Mouse (Mus musculus) heart, embryonic 11.5 days (tissue): Measurements from ENCODE around the gene Gm11437. TPM values are rescaled to one million over a fixed set of nuclear protein-coding genes. Genes with fewer than 3 reads are reported as not detected.

Experiments
- ATAC-seq: fragments of 200-750 bp; cut with Nextera tagmentation; replicated peaks from 2 replicates; pipeline ENCODE4 v1.8.0; 2017; ENCODE audit warnings: moderate library complexity; ENCODE audit not compliant: insufficient number of reproducible peaks, low FRiP score, low TSS enrichment
- H3K27ac ChIP-seq: fragments of 300-500 bp; sonication (generic); 2 replicates; pipeline ENCODE4 v1.5.1; 2014; ENCODE audit warnings: mild to moderate bottlenecking, low read depth, low read length
- H3K27me3 ChIP-seq: fragments of 300-500 bp; sonication (generic); 2 replicates; pipeline ENCODE4 v1.6.1; 2014; ENCODE audit warnings: mild to moderate bottlenecking, low read length, mixed read lengths; ENCODE audit not compliant: control insufficient read depth, insufficient read depth
- H3K36me3 ChIP-seq: fragments of 300-500 bp; sonication (generic); 2 replicates; pipeline ENCODE4 v1.6.1; 2014; ENCODE audit warnings: mild to moderate bottlenecking, low read length, moderate library complexity, mixed read lengths; ENCODE audit not compliant: control insufficient read depth, insufficient read depth
- H3K4me1 ChIP-seq: fragments of 300-500 bp; sonication (generic); 2 replicates; pipeline ENCODE4 v1.6.1; 2014; ENCODE audit warnings: low read length; ENCODE audit not compliant: control insufficient read depth, insufficient read depth
- H3K4me2 ChIP-seq: fragments of 300-500 bp; sonication (generic); 2 replicates; pipeline ENCODE4 v1.6.1; 2014; ENCODE audit warnings: mild to moderate bottlenecking, moderate library complexity
- H3K4me3 ChIP-seq: fragments of 300-500 bp; sonication (generic); 2 replicates; pipeline ENCODE4 v1.5.1; 2014; ENCODE audit warnings: low read depth, low read length
- H3K9ac ChIP-seq: fragments of 300-500 bp; sonication (generic); 2 replicates; pipeline ENCODE4 v1.6.1; 2014; ENCODE audit warnings: mild to moderate bottlenecking, low read depth, low read length, moderate library complexity
- H3K9me3 ChIP-seq: fragments of 300-500 bp; sonication (generic); replicated peaks from 2 replicates; pipeline ENCODE4 v1.6.1; 2016; ENCODE audit warnings: low read length; ENCODE audit not compliant: control insufficient read depth
- WGBS: fragments of 180-500 bp; shearing (Covaris S2); extraction: QIAGEN DNeasy Blood & Tissue Kit; methylation state at CpG from one replicate; pipeline ENCODE4 v1.1.7; 2014; ENCODE audit not compliant: insufficient replicate concordance; 5-methylcytosine and 5-hydroxymethylcytosine counted together
- polyA plus RNA-seq: library from polyadenylated mRNA; unstranded; fragments of >200 nt; fragmentation: Nextera tagmentation; extraction: Ambion mirVana; gene quantifications from 2 replicates; pipeline ENCODE4 v1.2.1, GENCODE M21; 2014

Gm11437 gene
- polyA plus RNA-seq, 1 experiment from 2014 or later: not detected

DNA sequence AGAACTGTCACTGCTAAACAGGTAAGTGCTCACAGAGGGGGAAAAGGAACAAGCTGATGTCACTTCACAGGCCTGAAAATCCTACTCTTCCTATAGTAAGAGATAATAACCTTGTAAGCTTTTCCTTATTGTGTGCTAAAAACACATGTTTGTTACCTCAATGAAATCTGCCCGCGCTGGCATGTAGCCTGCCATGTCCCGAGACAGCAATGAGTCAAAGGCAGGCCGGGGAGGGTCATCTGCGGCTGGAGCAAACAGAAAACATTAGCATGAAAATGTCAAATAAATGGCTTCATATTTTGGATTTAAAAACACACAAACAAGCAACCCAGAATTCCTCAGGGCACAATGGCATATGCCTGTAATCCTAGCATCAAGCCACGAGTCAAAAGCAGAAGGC, 63.2 kb downstream of the Gm11437 start:
- no peak for ATAC-seq
- H3K36me3 ChIP-seq: peaks cover 29% of the 10 kb centered on the region
- no peak overlapping the region for H3K4me2 ChIP-seq
- H3K4me1 ChIP-seq: no peaks in the 10 kb centered on the region
- no peaks in the 10 kb centered on the region for H3K27me3 ChIP-seq
- 92% methylated on average over 6 of the region's 6 CpGs for WGBS
- no peaks in the 10 kb centered on the region for H3K9me3 ChIP-seq
- no peak overlapping the region for H3K4me3 ChIP-seq
- no peak overlapping the region for H3K27ac ChIP-seq
- no peak overlapping the region for H3K9ac ChIP-seq

DNA sequence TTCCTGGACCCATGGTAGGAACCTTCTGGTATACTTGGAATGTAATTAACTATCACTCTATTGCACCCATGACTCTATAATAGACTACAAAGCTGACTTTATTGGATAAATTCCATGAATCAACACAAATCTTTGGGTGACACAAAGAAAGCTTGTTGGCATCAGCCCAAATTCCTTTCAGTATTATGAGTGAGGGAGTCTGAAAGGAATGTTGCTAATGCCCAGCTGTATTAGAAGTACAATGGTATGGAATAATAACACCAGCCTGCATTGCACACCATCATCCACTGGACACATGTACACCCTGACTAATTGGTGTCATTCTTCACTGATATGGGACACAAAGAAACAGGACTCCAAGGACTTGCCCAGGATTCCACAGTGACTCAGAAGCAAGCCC, 66.1 kb downstream of the Gm11437 start:
- Histone ChIP-seq H3K9me3 (no peaks in the 10 kb centered on the region), H3K9ac (no peak overlapping the region), H3K36me3 (peaks cover 28% of the 10 kb centered on the region), H3K4me3 (no peak overlapping the region), H3K27ac (no peak overlapping the region), H3K27me3 (no peaks in the 10 kb centered on the region), H3K4me2 (no peak overlapping the region), H3K4me1 (no peaks in the 10 kb centered on the region)
- no peak for ATAC-seq

Other genes with a start within 250 kb of the Gm11437 start
- 26.2 and 27.4 TPM in 2 replicates for gene Ddx52, start 225.4 kb downstream of the Gm11437 start, polyA plus RNA-seq
- gene Synrg, start 203.0 kb downstream of the Gm11437 start, polyA plus RNA-seq: 7.1 and 8.2 TPM in 2 replicates
- gene Dusp14, start 98.2 kb downstream of the Gm11437 start, polyA plus RNA-seq: 6.1 and 6.3 TPM in 2 replicates
- 21.3 and 24.2 TPM in 2 replicates for gene Tada2a, start 37.9 kb downstream of the Gm11437 start, polyA plus RNA-seq
- 11.9 and 12.1 TPM in 2 replicates for gene Acaca, start 37.8 kb downstream of the Gm11437 start, polyA plus RNA-seq